Mouse (Mus musculus): ENCODE results near the gene Sprtn. TPM values are rescaled to one million over a fixed set of nuclear protein-coding genes. Genes with fewer than 3 reads are reported as not detected.

The Sprtn gene
- total RNA-seq, 2 experiments from 2014 or later, result 9.5 to 12.2 TPM

- intact Hi-C loops (cut with DNase I), result no loop called here
Observed at GRCm38 (mm10) chr8:124930649-124931048, 33.0 kb downstream of the Sprtn start.

GRCm38 (mm10) chr8:124932435-124932834 lies 34.7 kb downstream of the Sprtn start:
- DNase-seq (ENCODE audit: low spot score), result no peak
- intact Hi-C loops (cut with DNase I), result no loop called here

More at GRCm38 (mm10) chr8:124930649-124931048, 33.0 kb downstream of the Sprtn start:
- DNase-seq (ENCODE audit: low spot score), result no peak

- intact Hi-C loops (cut with DNase I), result no loop called here
- no peak for DNase-seq (ENCODE audit: low spot score)
Observed at GRCm38 (mm10) chr8:124935116-124935515, 37.4 kb downstream of the Sprtn start.

GRCm38 (mm10) chr8:124936699-124937098 lies 39.0 kb downstream of the Sprtn start:
- intact Hi-C loops (cut with DNase I), result no loop called here

GRCm38 (mm10) chr8:124937293-124937692 lies 39.6 kb downstream of the Sprtn start:
- intact Hi-C loops (cut with DNase I), result no loop called here
- DNase-seq (ENCODE audit: low spot score), result no peak

More at GRCm38 (mm10) chr8:124936699-124937098, 39.0 kb downstream of the Sprtn start:
- DNase-seq (ENCODE audit: low spot score), result no peak

GRCm38 (mm10) chr8:124943801-124944200 lies 46.1 kb downstream of the Sprtn start:
- intact Hi-C loops (cut with DNase I), result no loop called here
- DNase-seq (ENCODE audit: low spot score), result no peak

- intact Hi-C loops (cut with DNase I), result no loop called here
- DNase-seq (ENCODE audit: low spot score), result no peak
Observed at GRCm38 (mm10) chr8:124944406-124944805, 46.7 kb downstream of the Sprtn start.

- peak; percentile 23 for DNase-seq (ENCODE audit: low spot score)
- intact Hi-C loops (cut with DNase I), result loop anchor here (2.0 to 5.0 kb wide), 3 partner anchors 36 to 65 kb away; partner anchors contain the start of genes Exoc8, Sprtn and Tsnax
Observed at GRCm38 (mm10) chr8:124947865-124948732, 50.4 kb downstream of the Sprtn start.

GRCm38 (mm10) chr8:124948733-124949111 lies 51.0 kb downstream of the Sprtn start:
- DNase-seq (ENCODE audit: low spot score), result no peak

GRCm38 (mm10) chr8:124949209-124950068 lies 51.8 kb downstream of the Sprtn start, which contains the start of gene Egln1:
Gene Egln1, minus strand, starts transcription at chr8:124949324.
- intact Hi-C loops (cut with DNase I), result loop anchor here (2.0 to 5.0 kb wide), 4 partner anchors 37 to 88 kb away; partner anchors contain the start of genes Exoc8, Sprtn and Tsnax
- peak; percentile 81 for DNase-seq (ENCODE audit: low spot score)

More at GRCm38 (mm10) chr8:124948733-124949111, 51.0 kb downstream of the Sprtn start:
- intact Hi-C loops (cut with DNase I), result loop anchor here (2.0 to 5.0 kb wide), 3 partner anchors 36 to 64 kb away; partner anchors contain the start of genes Exoc8, Sprtn and Tsnax

- intact Hi-C loops (cut with DNase I), result loop anchor here (5.0 kb wide), 1 partner anchor 87 kb away; no protein-coding TSS in a partner anchor
- no peak for DNase-seq (ENCODE audit: low spot score)
Observed at GRCm38 (mm10) chr8:124950069-124950456, 52.4 kb downstream of the Sprtn start.

GRCm38 (mm10) chr8:124950865-124951264 lies 53.2 kb downstream of the Sprtn start:
- no peak for DNase-seq (ENCODE audit: low spot score)
- intact Hi-C loops (cut with DNase I), result loop anchor here (5.0 kb wide), 1 partner anchor 86 kb away; no protein-coding TSS in a partner anchor

- peak; percentile 57 for DNase-seq (ENCODE audit: low spot score)
- intact Hi-C loops (cut with DNase I), result loop anchor here (5.0 kb wide), 1 partner anchor 84 kb away; no protein-coding TSS in a partner anchor
Observed at GRCm38 (mm10) chr8:124953188-124953587, 55.5 kb downstream of the Sprtn start.

- no peak for DNase-seq (ENCODE audit: low spot score)
- intact Hi-C loops (cut with DNase I), result loop anchor here (5.0 kb wide), 1 partner anchor 83 kb away; no protein-coding TSS in a partner anchor
Observed at GRCm38 (mm10) chr8:124954572-124955082, 56.9 kb downstream of the Sprtn start.

Other genes starting within 250 kb of the Sprtn start
- 10 to 100 TPM; 71.7 to 83.3 TPM for gene 2310022B05Rik, start 234.5 kb upstream of the Sprtn start, total RNA-seq (2021)
- 10 to 100 TPM; 14.9 to 17.6 TPM for gene Ttc13, start 175.9 kb upstream of the Sprtn start, total RNA-seq (2021)
- 1 to 10 TPM; 4.4 to 5.0 TPM for gene Arv1, start 175.7 kb upstream of the Sprtn start, total RNA-seq (2021)
- gene Fam89a, start 146.1 kb upstream of the Sprtn start, total RNA-seq (2021), result 1 to 10 TPM in 1 of 2 experiments, under 1 TPM in 1; 0.78 to 1.2 TPM
- gene Trim67, start 104.8 kb upstream of the Sprtn start, total RNA-seq (2021), result under 1 TPM; 0.53 to 0.73 TPM
- 100 to 1,000 TPM; 168 to 181 TPM for gene Gnpat, start 34.9 kb upstream of the Sprtn start, total RNA-seq (2021)
- 10 to 100 TPM; 39.7 to 45.5 TPM for gene 2810004N23Rik, start 34.8 kb upstream of the Sprtn start, total RNA-seq (2021)
- gene Exoc8, start 181 bp upstream of the Sprtn start, total RNA-seq (2021), result 10 to 100 TPM; 18.9 to 19.2 TPM
- 100 to 1,000 TPM; 272 to 278 TPM for gene Egln1, start 51.4 kb downstream of the Sprtn start, total RNA-seq (2021)
- gene Tsnax, start 115.1 kb downstream of the Sprtn start, total RNA-seq (2021), result 10 to 100 TPM; 71.0 to 71.6 TPM
- 1 to 10 TPM; 1.7 to 3.0 TPM for gene Disc1, start 156.3 kb downstream of the Sprtn start, total RNA-seq (2021)